Mouse (Mus musculus): ENCODE measurements around the gene Gba2.
"Not testable (repeated sequence)": the region's sequence is repeated elsewhere in the genome, so short reads cannot be mapped to it uniquely, and the experiment has no call there.

Gba2 gene

GRCm38 (mm10) chr4:43553891-43554290 is 24.8 kb downstream of the Gba2 start:
- no peak for DNase-seq (ENCODE audit: low spot score in 2 of 2)

GRCm38 (mm10) chr4:43552437-43552836 is 26.2 kb downstream of the Gba2 start:
- no peak for DNase-seq (ENCODE audit: low spot score in 2 of 2)

- not testable (repeated sequence) for DNase-seq (ENCODE audit: low spot score in 2 of 2)
Observed at GRCm38 (mm10) chr4:43551854-43552253, 26.8 kb downstream of the Gba2 start.

GRCm38 (mm10) chr4:43549055-43549454 is 29.6 kb downstream of the Gba2 start:
- DNase-seq (ENCODE audit: low spot score in 2 of 2), result no peak

GRCm38 (mm10) chr4:43547160-43547559 is 31.5 kb downstream of the Gba2 start:
- no peak for DNase-seq (ENCODE audit: low spot score in 2 of 2)

- DNase-seq (ENCODE audit: low spot score in 2 of 2), result no peak
Observed at GRCm38 (mm10) chr4:43546375-43547047, 32.2 kb downstream of the Gba2 start.

GRCm38 (mm10) chr4:43542044-43542443 is 36.6 kb downstream of the Gba2 start:
- no peak for DNase-seq (ENCODE audit: low spot score in 2 of 2)

GRCm38 (mm10) chr4:43536031-43536430 is 42.6 kb downstream of the Gba2 start:
- DNase-seq (ENCODE audit: low spot score in 2 of 2), result no peak

GRCm38 (mm10) chr4:43535628-43536027 is 43.0 kb downstream of the Gba2 start:
- DNase-seq (ENCODE audit: low spot score in 2 of 2), result no peak

- DNase-seq (ENCODE audit: low spot score in 2 of 2), result no peak
Observed at GRCm38 (mm10) chr4:43533270-43533669, 45.4 kb downstream of the Gba2 start.

- peak in 1 of 2 experiments; percentile 70 for DNase-seq (ENCODE audit: low spot score in 2 of 2)
Observed at GRCm38 (mm10) chr4:43530581-43530980, 48.1 kb downstream of the Gba2 start.

GRCm38 (mm10) chr4:43530081-43530501 is 48.6 kb downstream of the Gba2 start:
- DNase-seq (ENCODE audit: low spot score in 2 of 2), result no peak

GRCm38 (mm10) chr4:43528487-43528886 is 50.2 kb downstream of the Gba2 start:
- DNase-seq (ENCODE audit: low spot score in 2 of 2), result no peak

- no peak for DNase-seq (ENCODE audit: low spot score in 2 of 2)
Observed at GRCm38 (mm10) chr4:43527880-43528279, 50.8 kb downstream of the Gba2 start.

GRCm38 (mm10) chr4:43519956-43520355 is 58.7 kb downstream of the Gba2 start:
- DNase-seq (ENCODE audit: low spot score in 2 of 2), result peak; percentile 86 to 89

- no peak for DNase-seq (ENCODE audit: low spot score in 2 of 2)
Observed at GRCm38 (mm10) chr4:43519551-43519950, 59.1 kb downstream of the Gba2 start.
